Mouse (Mus musculus): ENCODE results near the gene Tfeb.

- TF ChIP-seq CTCF (conservative IDR thresholded peaks at IDR 0.05; ENCODE audit: insufficient read depth, insufficient read length, low read depth, low read length): no peak
- no peak for TF ChIP-seq POLR2A (IDR thresholded peaks at IDR 0.05; ENCODE audit: low read depth, low read length)
Observed at GRCm38 (mm10) chr17:47721183-47721582, 15.6 kb upstream of the Tfeb start.

Measured in kidney, adult 2 months (tissue).